Mouse (Mus musculus) thymus, adult 2 months (tissue): ENCODE data around the gene Whrn.

Experiments
- CTCF ChIP-seq: fragments of 200-500 bp; IDR thresholded peaks from 2 replicates; pipeline ENCODE4 v1.5.1; 2012; ENCODE audit warnings: mild to moderate bottlenecking, control low read depth, low read length, moderate library complexity, borderline replicate concordance; ENCODE audit not compliant: control insufficient read depth, poor library complexity, insufficient read depth; ENCODE audit errors: extremely low read depth
- POLR2A ChIP-seq: fragments of 200-500 bp; IDR thresholded peaks from 2 replicates; pipeline ENCODE4 v1.6.1; 2012; ENCODE audit warnings: mild to moderate bottlenecking, low read length, control low read depth, moderate library complexity; ENCODE audit not compliant: control insufficient read depth, poor library complexity, insufficient read depth; ENCODE audit errors: extremely low read depth

DNA sequence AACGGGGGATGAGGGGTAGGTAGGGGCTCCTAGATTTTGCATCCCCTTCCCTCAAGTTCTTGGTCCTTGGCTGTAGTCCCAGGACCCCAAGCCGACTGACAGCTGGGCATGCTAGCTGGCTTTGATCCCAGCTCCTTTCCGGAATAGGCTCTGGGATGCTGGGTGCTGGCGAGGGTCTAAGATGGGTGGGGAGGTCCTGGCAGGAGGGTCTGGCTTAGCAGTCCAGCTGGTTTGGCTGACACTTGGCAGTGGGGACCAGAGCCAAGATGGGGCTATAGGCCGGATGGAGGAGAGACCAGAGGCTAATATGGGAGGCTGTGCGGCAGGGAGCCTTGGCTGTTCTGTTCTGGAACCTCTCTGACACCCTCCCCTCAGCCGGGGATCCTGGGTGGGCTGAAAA lies 87.5 kb downstream of the Whrn start:
- no peak for TF ChIP-seq CTCF
- no peak for TF ChIP-seq POLR2A
